In the genomic region with DNA sequence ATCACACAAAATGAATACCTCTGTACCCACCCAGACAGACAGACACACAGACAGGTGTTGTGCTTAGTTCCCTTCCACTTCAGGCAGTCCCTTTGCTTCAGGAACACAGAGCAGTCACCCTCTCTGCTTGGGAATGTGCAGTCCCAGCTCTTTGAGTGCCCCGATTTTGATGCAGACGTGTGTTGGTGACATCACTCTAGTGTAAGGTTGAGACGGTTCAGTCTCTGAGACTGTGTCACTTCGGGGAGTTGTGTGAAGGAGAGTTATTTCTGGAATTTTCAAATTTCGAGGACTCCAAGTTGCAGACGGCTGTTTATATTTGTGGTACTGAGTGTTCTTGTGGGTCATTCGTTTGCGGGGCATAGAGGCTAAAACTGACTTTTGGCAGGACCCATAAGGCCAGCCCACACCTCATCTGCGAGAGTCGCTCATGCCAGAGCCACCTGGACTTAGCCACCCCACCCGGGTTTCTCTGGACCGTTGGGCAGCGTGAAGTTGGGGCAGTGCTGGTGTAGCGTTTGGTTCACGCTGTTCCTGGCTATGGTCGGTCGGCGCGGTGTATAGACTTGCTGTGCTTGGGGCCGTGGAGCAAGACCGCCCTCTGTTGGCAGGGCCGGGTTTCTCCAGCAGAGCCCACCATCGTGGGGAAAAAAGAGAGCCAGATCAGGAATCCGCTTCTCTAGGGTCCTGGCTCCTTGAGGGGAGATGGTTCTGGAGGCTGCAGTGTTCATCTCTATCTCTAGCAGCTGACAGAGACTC, we compare ENCODE assay signal across 8 mouse cellular contexts. TPM values are rescaled to one million over a fixed set of nuclear protein-coding genes. Genes with fewer than 3 reads are reported as not detected.
DNase-seq lines count a peak whose midpoint lies in the region; ATAC-seq and TF ChIP-seq lines count a peak whose summit lies in the region.

No protein-coding gene starts in this region.

- DNase-seq in forebrain, embryonic 10.5 days (ENCODE audit: extremely low spot score, low spot score), result peak; percentile 81
- peak; percentile 89 for DNase-seq in kidney, postnatal 10 days
- DNase-seq in stomach, postnatal 0 days (ENCODE audit: low spot score), result peak; percentile 84

- peaks cover 9% of the 10 kb centered on the region for H3K4me1 ChIP-seq in bone marrow macrophage, adult 2 months (ENCODE audit: control insufficient read depth, insufficient read depth, low read length)
- H3K4me1 ChIP-seq in forebrain, embryonic 10.5 days, result peaks cover 9% of the 10 kb centered on the region
- H3K4me1 ChIP-seq in heart, embryonic 15.5 days (replicated peaks), result peaks cover 19% of the 10 kb centered on the region
- H3K4me1 ChIP-seq in liver, embryonic 15.5 days (replicated peaks), result no peaks in the 10 kb centered on the region; the same call in 1 of the 2 replicates
- no peaks in the 10 kb centered on the region for H3K4me1 ChIP-seq in neural tube, embryonic 13.5 days (replicated peaks)
- H3K4me1 ChIP-seq in stomach, postnatal 0 days (replicated peaks; ENCODE audit: control insufficient read depth, insufficient read depth), result no peaks in the 10 kb centered on the region

- TF ChIP-seq POLR2A in bone marrow macrophage, adult 2 months (IDR thresholded peaks at IDR 0.05; ENCODE audit: borderline replicate concordance, low read depth, low read length), result no peak

- H3K4me2 ChIP-seq in heart, embryonic 15.5 days, result peak overlapping the region; percentile 59
- peak overlapping the region; percentile 54 for H3K4me2 ChIP-seq in liver, embryonic 15.5 days
- H3K4me2 ChIP-seq in neural tube, embryonic 13.5 days, result peak overlapping the region; percentile 27; the same call in 1 of the 2 replicates
- peak overlapping the region; percentile 35 for H3K4me2 ChIP-seq in stomach, postnatal 0 days (replicated peaks; ENCODE audit: low read depth)

- TF ChIP-seq CTCF in bone marrow macrophage, adult 2 months (IDR thresholded peaks at IDR 0.05; ENCODE audit: low read depth, low read length), result peak; percentile 92
- peak; percentile 97 for TF ChIP-seq CTCF in stomach, postnatal 0 days (IDR thresholded peaks at IDR 0.05; ENCODE audit: low read depth)

- no peak overlapping the region for H3K27ac ChIP-seq in bone marrow macrophage, adult 2 months (ENCODE audit: insufficient read depth, low read depth, low read length)
- no peak overlapping the region; the same call in 1 of the 2 replicates for H3K27ac ChIP-seq in forebrain, embryonic 10.5 days
- no peak overlapping the region for H3K27ac ChIP-seq in heart, embryonic 15.5 days
- no peak overlapping the region for H3K27ac ChIP-seq in liver, embryonic 15.5 days (replicated peaks)
- no peak overlapping the region for H3K27ac ChIP-seq in neural tube, embryonic 13.5 days (replicated peaks)
- H3K27ac ChIP-seq in stomach, postnatal 0 days (replicated peaks), result no peak overlapping the region

- no peaks in the 10 kb centered on the region for H3K9me3 ChIP-seq in forebrain, embryonic 10.5 days
- no peaks in the 10 kb centered on the region for H3K9me3 ChIP-seq in heart, embryonic 15.5 days (replicated peaks)
- no peaks in the 10 kb centered on the region for H3K9me3 ChIP-seq in liver, embryonic 15.5 days (replicated peaks)
- no peaks in the 10 kb centered on the region for H3K9me3 ChIP-seq in neural tube, embryonic 13.5 days
- no peaks in the 10 kb centered on the region for H3K9me3 ChIP-seq in stomach, postnatal 0 days (ENCODE audit: control insufficient read depth, low read length)

- no peak overlapping the region for H3K4me3 ChIP-seq in bone marrow macrophage, adult 2 months (ENCODE audit: insufficient read depth, low read length)
- H3K4me3 ChIP-seq in forebrain, embryonic 10.5 days, result peak overlapping the region; percentile 35
- H3K4me3 ChIP-seq in heart, embryonic 15.5 days, result peak overlapping the region; percentile 28
- H3K4me3 ChIP-seq in liver, embryonic 15.5 days (replicated peaks), result no peak overlapping the region
- H3K4me3 ChIP-seq in neural tube, embryonic 13.5 days, result no peak overlapping the region
- no peak overlapping the region for H3K4me3 ChIP-seq in stomach, postnatal 0 days (ENCODE audit: low read depth, low read length)

- peaks cover 15% of the 10 kb centered on the region for H3K27me3 ChIP-seq in forebrain, embryonic 10.5 days (ENCODE audit: poor library complexity, severe bottlenecking)
- no peaks in the 10 kb centered on the region for H3K27me3 ChIP-seq in heart, embryonic 15.5 days
- peaks cover 18% of the 10 kb centered on the region for H3K27me3 ChIP-seq in liver, embryonic 15.5 days
- H3K27me3 ChIP-seq in neural tube, embryonic 13.5 days, result peaks cover 19% of the 10 kb centered on the region
- H3K27me3 ChIP-seq in stomach, postnatal 0 days (ENCODE audit: control insufficient read depth, insufficient read depth, low read length), result no peaks in the 10 kb centered on the region

- peak; percentile 82 for ATAC-seq in CD4-positive, CD25-positive, alpha-beta regulatory T cell, adult 4 months
- ATAC-seq in heart, embryonic 15.5 days (replicated peaks; ENCODE audit: insufficient number of reproducible peaks, insufficient read depth, low FRiP score, low read depth), result peak; percentile 85
- peak; percentile 44 for ATAC-seq in liver, embryonic 15.5 days (ENCODE audit: insufficient read depth)
- 0 out of 2 replicates have a peak, but pooled peaks have one; percentile 47 for ATAC-seq in neural tube, embryonic 13.5 days (ENCODE audit: low read depth)
- peak; percentile 88 for ATAC-seq in stomach, postnatal 0 days (ENCODE audit: low FRiP score, low TSS enrichment)

- peak overlapping the region; percentile 32; the same call in 1 of the 2 replicates for H3K9ac ChIP-seq in heart, embryonic 15.5 days
- H3K9ac ChIP-seq in liver, embryonic 15.5 days, result no peak overlapping the region
- no peak overlapping the region for H3K9ac ChIP-seq in neural tube, embryonic 13.5 days
- peak overlapping the region; percentile 18; the same call in 1 of the 2 replicates for H3K9ac ChIP-seq in stomach, postnatal 0 days (ENCODE audit: low read length)

- H3K36me3 ChIP-seq in forebrain, embryonic 10.5 days (replicated peaks), result no peaks in the 10 kb centered on the region
- no peaks in the 10 kb centered on the region for H3K36me3 ChIP-seq in heart, embryonic 15.5 days
- H3K36me3 ChIP-seq in liver, embryonic 15.5 days (replicated peaks), result no peaks in the 10 kb centered on the region
- no peaks in the 10 kb centered on the region for H3K36me3 ChIP-seq in neural tube, embryonic 13.5 days
- no peaks in the 10 kb centered on the region for H3K36me3 ChIP-seq in stomach, postnatal 0 days (ENCODE audit: control insufficient read depth, insufficient read depth, low read length)

- WGBS in forebrain, embryonic 10.5 days, result 21% methylated on average over 24 of the region's 24 CpGs
- 17% methylated on average over 24 of the region's 24 CpGs for WGBS in heart, embryonic 15.5 days
- 18% methylated on average over 24 of the region's 24 CpGs for WGBS in liver, embryonic 15.5 days (ENCODE audit: insufficient replicate concordance)
- 21% methylated on average over 24 of the region's 24 CpGs for WGBS in neural tube, embryonic 13.5 days
- 12% methylated on average over 24 of the region's 24 CpGs for WGBS in stomach, postnatal 0 days

- TF ChIP-seq EP300 in stomach, postnatal 0 days (optimal IDR thresholded peaks at IDR 0.05), result no peak

RNA-seq across cellular contexts. Expression of gene Pmvk, which starts 30.6 kb away (rescaled TPM):
- 10 to 100 TPM; 29.8 to 46.0 TPM for polyA plus RNA-seq in CD4-positive, CD25-positive, alpha-beta regulatory T cell, adult 4 months (2017; shearing (Covaris generic))
- polyA plus RNA-seq in bone marrow macrophage, adult 2 months (2012; ENCODE audit: insufficient read depth, insufficient read length, missing spikeins), result 25.9 and 26.8 TPM in 2 replicates
- polyA plus RNA-seq in forebrain, embryonic 10.5 days (2016; fragmentation: Nextera tagmentation; extraction: Ambion mirVana), result 72.0 and 75.3 TPM in 2 replicates
- polyA plus RNA-seq in heart, embryonic 15.5 days (2015; fragmentation: Nextera tagmentation; extraction: Ambion mirVana), result 47.2 and 52.1 TPM in 2 replicates
- 35.7 and 38.4 TPM in 2 replicates for polyA plus RNA-seq in liver, embryonic 15.5 days (2015; fragmentation: Nextera tagmentation; extraction: Ambion mirVana)
- polyA plus RNA-seq in neural tube, embryonic 13.5 days (2015; fragmentation: Nextera tagmentation; extraction: Ambion mirVana), result 104 and 106 TPM in 2 replicates
- 49.7 and 55.0 TPM in 2 replicates for polyA plus RNA-seq in stomach, postnatal 0 days (2015; fragmentation: Nextera tagmentation; extraction: Ambion mirVana)

RNA-seq across cellular contexts. Expression of gene Kcnn3, which starts 35.0 kb away (rescaled TPM):
- polyA plus RNA-seq in CD4-positive, CD25-positive, alpha-beta regulatory T cell, adult 4 months (2017; shearing (Covaris generic)), result not detected
- not detected in 2 replicates for polyA plus RNA-seq in bone marrow macrophage, adult 2 months (2012; ENCODE audit: insufficient read depth, insufficient read length, missing spikeins)
- 0.81 and 0.92 TPM in 2 replicates for polyA plus RNA-seq in forebrain, embryonic 10.5 days (2016; fragmentation: Nextera tagmentation; extraction: Ambion mirVana)
- 2.6 and 4.7 TPM in 2 replicates for polyA plus RNA-seq in heart, embryonic 15.5 days (2015; fragmentation: Nextera tagmentation; extraction: Ambion mirVana)
- 0.03 and 0.08 TPM in 2 replicates for polyA plus RNA-seq in liver, embryonic 15.5 days (2015; fragmentation: Nextera tagmentation; extraction: Ambion mirVana)
- 4.8 and 5.5 TPM in 2 replicates for polyA plus RNA-seq in neural tube, embryonic 13.5 days (2015; fragmentation: Nextera tagmentation; extraction: Ambion mirVana)
- polyA plus RNA-seq in stomach, postnatal 0 days (2015; fragmentation: Nextera tagmentation; extraction: Ambion mirVana), result 4.5 and 5.3 TPM in 2 replicates

RNA-seq across cellular contexts. Expression of gene Pbxip1, which starts 48.4 kb away (rescaled TPM):
- 10 to 100 TPM; 41.4 to 52.4 TPM for polyA plus RNA-seq in CD4-positive, CD25-positive, alpha-beta regulatory T cell, adult 4 months (2017; shearing (Covaris generic))
- polyA plus RNA-seq in bone marrow macrophage, adult 2 months (2012; ENCODE audit: insufficient read depth, insufficient read length, missing spikeins), result 14.1 and 17.3 TPM in 2 replicates
- 16.4 and 16.6 TPM in 2 replicates for polyA plus RNA-seq in forebrain, embryonic 10.5 days (2016; fragmentation: Nextera tagmentation; extraction: Ambion mirVana)
- 62.4 and 64.7 TPM in 2 replicates for polyA plus RNA-seq in heart, embryonic 15.5 days (2015; fragmentation: Nextera tagmentation; extraction: Ambion mirVana)
- 7.4 and 8.1 TPM in 2 replicates for polyA plus RNA-seq in liver, embryonic 15.5 days (2015; fragmentation: Nextera tagmentation; extraction: Ambion mirVana)
- 15.6 and 17.0 TPM in 2 replicates for polyA plus RNA-seq in neural tube, embryonic 13.5 days (2015; fragmentation: Nextera tagmentation; extraction: Ambion mirVana)
- 48.4 and 48.6 TPM in 2 replicates for polyA plus RNA-seq in stomach, postnatal 0 days (2015; fragmentation: Nextera tagmentation; extraction: Ambion mirVana)

RNA-seq across cellular contexts. Expression of gene Pygo2, which starts 54.9 kb away (rescaled TPM):
- 1 to 10 TPM; 6.0 to 7.9 TPM for polyA plus RNA-seq in CD4-positive, CD25-positive, alpha-beta regulatory T cell, adult 4 months (2017; shearing (Covaris generic))
- 25.3 and 28.0 TPM in 2 replicates for polyA plus RNA-seq in bone marrow macrophage, adult 2 months (2012; ENCODE audit: insufficient read depth, insufficient read length, missing spikeins)
- 34.9 and 40.9 TPM in 2 replicates for polyA plus RNA-seq in forebrain, embryonic 10.5 days (2016; fragmentation: Nextera tagmentation; extraction: Ambion mirVana)
- 21.1 and 28.1 TPM in 2 replicates for polyA plus RNA-seq in heart, embryonic 15.5 days (2015; fragmentation: Nextera tagmentation; extraction: Ambion mirVana)
- 10.1 and 10.6 TPM in 2 replicates for polyA plus RNA-seq in liver, embryonic 15.5 days (2015; fragmentation: Nextera tagmentation; extraction: Ambion mirVana)
- 40.4 and 47.7 TPM in 2 replicates for polyA plus RNA-seq in neural tube, embryonic 13.5 days (2015; fragmentation: Nextera tagmentation; extraction: Ambion mirVana)
- polyA plus RNA-seq in stomach, postnatal 0 days (2015; fragmentation: Nextera tagmentation; extraction: Ambion mirVana), result 18.0 and 21.3 TPM in 2 replicates

Comparison
In these comparisons a context has a peak if more than half of its experiments do, and no peak if none do; other contexts are left out.
1. H3K4me3 ChIP-seq: peak in forebrain, embryonic 10.5 days (single experiment) and heart, embryonic 15.5 days (single experiment); none in bone marrow macrophage, adult 2 months (single experiment), liver, embryonic 15.5 days (single experiment), neural tube, embryonic 13.5 days (single experiment) and stomach, postnatal 0 days (single experiment).
2. H3K9ac ChIP-seq: peak in heart, embryonic 15.5 days (single experiment) and stomach, postnatal 0 days (single experiment); none in liver, embryonic 15.5 days (single experiment) and neural tube, embryonic 13.5 days (single experiment).
3. Peak in every context shown above with its lines, with median percentiles within 50 percentile points of each other: ATAC-seq, DNase-seq and H3K4me2 ChIP-seq.